Mouse (Mus musculus) limb, embryonic 11.5 days (tissue): ENCODE measurements around the gene Galnt14. TPM values are rescaled to one million over a fixed set of nuclear protein-coding genes. Genes with fewer than 3 reads are reported as not detected.

Source experiments
- ATAC-seq: fragments of 200-750 bp; cut with Nextera tagmentation; 2 replicates; pipeline ENCODE4 v1.8.0; 2017; ENCODE audit warnings: low read depth; ENCODE audit not compliant: insufficient number of reproducible peaks, low FRiP score, low TSS enrichment
- DNase-seq: peaks from one replicate; pipeline ENCODE4 v3.0.0-alpha.2; 2015; ENCODE audit warnings: low spot score
- H3K27ac ChIP-seq: fragments of 300-500 bp; sonication (generic); replicated peaks from 2 replicates; pipeline ENCODE4 v1.5.1; 2014; ENCODE audit warnings: low read depth, mild to moderate bottlenecking, low read length
- H3K27me3 ChIP-seq: fragments of 300-500 bp; sonication (generic); 2 replicates; pipeline ENCODE4 v1.6.1; 2014; ENCODE audit warnings: mild to moderate bottlenecking, low read length, mixed read lengths; ENCODE audit not compliant: control insufficient read depth, insufficient read depth
- H3K36me3 ChIP-seq: fragments of 300-500 bp; sonication (generic); 2 replicates; pipeline ENCODE4 v1.6.1; 2014; ENCODE audit warnings: mild to moderate bottlenecking, low read length, moderate library complexity, mixed read lengths; ENCODE audit not compliant: control insufficient read depth, insufficient read depth
- H3K4me1 ChIP-seq: fragments of 300-500 bp; sonication (generic); 2 replicates; pipeline ENCODE4 v1.6.1; 2014; ENCODE audit warnings: low read length, mixed read lengths; ENCODE audit not compliant: control insufficient read depth, insufficient read depth
- H3K4me2 ChIP-seq: fragments of 300-500 bp; sonication (generic); 2 replicates; pipeline ENCODE4 v1.6.1; 2014; ENCODE audit warnings: low read depth, mild to moderate bottlenecking, moderate library complexity; ENCODE audit not compliant: severe bottlenecking
- H3K4me3 ChIP-seq: fragments of 300-500 bp; sonication (generic); 2 replicates; pipeline ENCODE4 v1.5.1; 2014; ENCODE audit warnings: low read depth, low read length
- H3K9ac ChIP-seq: fragments of 300-500 bp; sonication (generic); 2 replicates; pipeline ENCODE4 v1.6.1; 2014; ENCODE audit warnings: mild to moderate bottlenecking, low read length
- H3K9me3 ChIP-seq: fragments of 300-500 bp; sonication (generic); 2 replicates; pipeline ENCODE4 v1.6.1; 2016; ENCODE audit warnings: low read length; ENCODE audit not compliant: control insufficient read depth
- WGBS: fragments of 180-500 bp; shearing (Covaris S2); extraction: QIAGEN DNeasy Blood & Tissue Kit; methylation state at CpG from one replicate; pipeline ENCODE4 v1.1.7; 2014; 5-methylcytosine and 5-hydroxymethylcytosine counted together
- polyA plus RNA-seq: library from polyadenylated mRNA; unstranded; fragments of >200 nt; fragmentation: Nextera tagmentation; extraction: Ambion mirVana; gene quantifications from 2 replicates; pipeline ENCODE4 v1.2.1, GENCODE M21; 2014

The Galnt14 gene
- polyA plus RNA-seq, 1 experiment from 2014 or later, result 1.4 TPM

DNA sequence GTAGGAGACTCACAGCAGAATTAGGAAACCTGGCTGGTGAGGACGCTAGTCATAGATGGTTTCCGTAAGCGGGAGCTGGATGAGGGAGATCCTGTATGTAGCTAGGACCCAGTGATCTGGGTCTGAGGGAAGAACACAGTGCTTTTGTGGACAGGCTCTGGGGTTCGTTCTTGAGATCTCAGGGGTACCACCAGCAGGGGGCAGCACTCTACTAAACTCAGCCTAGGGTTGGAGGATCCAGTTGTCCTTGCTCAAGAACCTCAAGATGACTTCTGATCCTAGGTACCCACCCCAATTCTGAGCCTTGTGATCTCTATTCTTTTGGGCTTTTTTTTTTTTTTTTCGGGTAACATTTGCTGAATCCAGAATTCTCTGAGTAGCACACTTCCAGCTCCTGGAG lies 137.8 kb downstream of the Galnt14 start:
- Histone ChIP-seq H3K9ac (no peak overlapping the region), H3K4me1 (no peaks in the 10 kb centered on the region), H3K4me2 (no peak overlapping the region), H3K4me3 (no peak overlapping the region), H3K9me3 (no peaks in the 10 kb centered on the region), H3K36me3 (no peaks in the 10 kb centered on the region), H3K27me3 (no peaks in the 10 kb centered on the region), H3K27ac (no peak overlapping the region)
- DNase-seq (peak; percentile 65), ATAC-seq (no peak)
- 79% methylated on average over 5 of the region's 5 CpGs for WGBS

DNA sequence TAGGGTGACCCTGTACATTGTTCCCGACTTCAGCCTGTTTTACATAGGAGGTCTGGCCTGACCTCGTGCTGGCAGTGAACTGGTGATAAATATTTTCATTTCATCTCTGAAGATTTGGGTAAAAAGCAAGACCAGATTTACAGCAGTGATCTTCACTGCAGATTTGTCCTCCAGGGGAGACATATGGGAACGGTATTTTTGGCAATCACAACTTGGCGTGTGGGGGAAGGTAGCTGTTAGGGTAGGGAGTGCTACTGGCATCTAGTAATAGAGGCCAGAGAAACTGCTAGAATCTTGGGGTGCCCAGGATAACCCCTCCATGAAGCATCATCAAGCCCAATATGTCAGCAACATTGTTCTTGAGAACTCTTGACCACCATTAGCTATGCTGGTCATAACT lies 138.3 kb downstream of the Galnt14 start:
- no peaks in the 10 kb centered on the region for H3K36me3 ChIP-seq
- no peaks in the 10 kb centered on the region for H3K9me3 ChIP-seq
- 65% methylated on average over 4 of the region's 4 CpGs for WGBS
- no peaks in the 10 kb centered on the region for H3K4me1 ChIP-seq
- ATAC-seq, result no peak
- DNase-seq, result no peak
- H3K9ac ChIP-seq, result no peak overlapping the region
- no peaks in the 10 kb centered on the region for H3K27me3 ChIP-seq
- H3K4me2 ChIP-seq, result no peak overlapping the region
- no peak overlapping the region for H3K4me3 ChIP-seq
- no peak overlapping the region for H3K27ac ChIP-seq

DNA sequence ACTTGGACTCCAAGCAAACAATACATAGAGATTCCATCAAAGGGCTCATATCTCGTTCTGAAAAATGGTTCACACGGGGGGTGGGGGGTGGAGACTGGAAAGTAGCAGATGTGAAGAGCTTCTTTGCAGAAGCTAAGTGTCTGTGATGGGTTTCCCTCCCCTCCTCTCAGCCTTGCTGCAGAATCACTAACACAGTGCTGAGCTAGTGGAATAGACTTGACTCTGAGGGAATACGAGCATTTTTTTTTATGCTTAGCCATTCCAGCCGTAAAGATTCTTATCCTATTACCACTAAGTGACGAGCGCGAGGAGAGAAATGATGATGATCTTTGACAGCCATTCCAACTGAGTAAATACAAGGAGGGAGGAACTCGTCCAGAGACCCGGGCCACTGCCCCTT lies 142.0 kb downstream of the Galnt14 start:
- Histone ChIP-seq H3K36me3 (no peaks in the 10 kb centered on the region), H3K4me2 (no peak overlapping the region), H3K9ac (no peak overlapping the region), H3K4me3 (no peak overlapping the region), H3K27me3 (no peaks in the 10 kb centered on the region), H3K9me3 (no peaks in the 10 kb centered on the region), H3K27ac (no peak overlapping the region), H3K4me1 (no peaks in the 10 kb centered on the region)
- 80% methylated on average over 9 of the region's 9 CpGs for whole genome bisulfite sequencing
- no peak for ATAC-seq
- DNase-seq, result no peak

DNA sequence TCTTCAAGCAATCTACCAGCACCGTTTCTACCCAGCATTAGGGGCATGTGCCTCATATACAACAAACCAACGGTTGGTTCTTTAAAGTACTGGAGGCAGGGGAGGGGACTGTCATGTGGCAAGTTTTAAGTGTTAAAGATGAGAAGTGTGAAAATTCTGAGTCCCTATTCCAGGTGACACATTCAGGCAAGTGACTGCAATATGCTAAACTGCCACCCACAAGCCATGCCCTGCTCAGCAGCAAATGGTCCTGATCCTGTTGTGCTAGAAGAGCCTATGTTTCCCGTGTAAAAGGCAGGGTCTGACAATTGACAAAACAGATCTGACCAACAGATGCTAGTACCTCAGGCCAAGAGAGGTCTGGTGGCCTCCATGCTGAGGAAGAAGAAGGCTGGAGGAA lies 149.1 kb downstream of the Galnt14 start:
- H3K9me3 ChIP-seq, result no peaks in the 10 kb centered on the region
- H3K4me3 ChIP-seq, result no peak overlapping the region
- H3K4me1 ChIP-seq, result no peaks in the 10 kb centered on the region
- WGBS, result 43% methylated on average over 3 of the region's 3 CpGs
- DNase-seq (no peak), ATAC-seq (no peak)
- H3K9ac ChIP-seq, result no peak overlapping the region
- H3K4me2 ChIP-seq, result no peak overlapping the region
- no peak overlapping the region for H3K27ac ChIP-seq
- H3K27me3 ChIP-seq, result no peaks in the 10 kb centered on the region
- H3K36me3 ChIP-seq, result no peaks in the 10 kb centered on the region

DNA sequence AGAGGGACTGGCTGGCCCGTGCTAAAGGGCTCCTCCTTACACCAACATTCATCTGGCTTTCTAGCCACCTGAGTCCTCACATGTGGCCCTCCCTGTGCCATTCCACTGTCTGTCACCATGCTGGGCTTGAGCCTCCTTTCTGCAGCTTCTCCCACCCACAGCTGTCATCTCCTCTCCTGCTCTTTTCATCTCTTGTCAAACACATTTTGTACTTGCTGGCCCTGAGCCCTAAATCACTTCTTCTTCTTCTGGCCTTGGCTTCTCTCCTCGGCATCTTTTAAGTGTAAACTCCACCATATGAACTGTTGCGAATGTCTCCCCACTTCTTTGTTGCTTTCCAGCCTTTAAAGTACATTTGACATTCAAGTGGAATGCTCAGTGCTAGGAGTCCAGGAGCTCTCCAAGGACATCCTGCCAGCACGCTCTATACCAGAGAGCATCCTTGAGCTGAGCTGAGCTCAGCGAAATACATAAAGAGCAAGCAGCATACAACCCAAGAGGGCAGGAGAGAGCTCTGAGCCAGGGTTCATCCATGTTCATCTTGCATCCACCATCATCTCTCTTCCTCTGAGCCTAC lies 150.0 kb downstream of the Galnt14 start:
- no peak for ATAC-seq
- no peaks in the 10 kb centered on the region for H3K27me3 ChIP-seq
- H3K4me1 ChIP-seq, result no peaks in the 10 kb centered on the region
- H3K4me3 ChIP-seq, result no peak overlapping the region
- 76% methylated on average over 5 of the region's 5 CpGs for WGBS
- no peak overlapping the region for H3K27ac ChIP-seq
- no peak overlapping the region for H3K9ac ChIP-seq
- H3K36me3 ChIP-seq, result no peaks in the 10 kb centered on the region
- H3K4me2 ChIP-seq, result no peak overlapping the region
- no peaks in the 10 kb centered on the region for H3K9me3 ChIP-seq
- DNase-seq, result no peak

DNA sequence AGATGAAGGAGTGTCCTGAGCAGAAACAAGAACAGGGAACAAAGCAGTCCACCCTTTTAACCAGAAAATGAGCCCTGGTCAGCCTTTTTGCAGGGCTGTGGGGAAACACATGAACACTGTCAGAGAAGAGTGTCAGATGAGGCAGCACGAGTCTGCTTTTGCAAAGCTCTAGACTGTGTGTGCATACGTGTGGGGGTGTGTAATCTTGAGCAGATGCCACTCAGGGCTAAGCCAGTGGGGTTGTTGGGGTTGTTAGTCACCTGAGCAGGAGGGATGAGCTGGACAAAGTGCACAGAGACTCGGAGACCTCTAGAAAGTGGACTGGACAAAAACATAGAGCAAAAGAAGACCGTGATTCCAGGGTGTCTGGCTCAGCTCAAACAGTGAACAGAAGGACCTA lies 150.8 kb downstream of the Galnt14 start:
- Histone ChIP-seq H3K27me3 (no peaks in the 10 kb centered on the region), H3K36me3 (no peaks in the 10 kb centered on the region), H3K27ac (no peak overlapping the region), H3K9me3 (no peaks in the 10 kb centered on the region), H3K4me1 (no peaks in the 10 kb centered on the region), H3K4me2 (no peak overlapping the region), H3K4me3 (no peak overlapping the region), H3K9ac (no peak overlapping the region)
- DNase-seq (no peak), ATAC-seq (no peak)
- 74% methylated on average over 4 of the region's 4 CpGs for WGBS

DNA sequence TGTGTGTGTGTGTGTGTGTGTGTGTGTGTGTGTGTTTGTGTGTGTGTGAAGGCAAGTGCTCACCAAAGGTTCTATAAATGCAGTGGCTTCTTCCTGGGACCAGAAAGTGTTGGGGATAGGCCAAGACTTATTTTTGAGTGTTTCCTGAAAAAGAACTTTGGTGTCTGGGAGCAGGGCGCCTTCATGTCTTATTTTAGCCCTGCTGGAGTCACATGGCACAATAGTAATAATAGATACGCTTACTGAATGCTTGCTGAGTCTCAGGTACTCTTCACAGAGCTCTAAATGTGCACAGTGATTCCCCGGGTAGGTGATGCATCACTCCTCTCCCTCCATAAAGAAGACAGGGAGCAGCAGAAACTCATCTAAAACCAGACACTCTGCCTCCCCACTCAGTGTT lies 153.2 kb downstream of the Galnt14 start:
- H3K9ac ChIP-seq, result no peak overlapping the region
- no peak for DNase-seq
- no peak for ATAC-seq
- H3K4me1 ChIP-seq, result no peaks in the 10 kb centered on the region
- H3K36me3 ChIP-seq, result no peaks in the 10 kb centered on the region
- 85% methylated on average over 3 of the region's 3 CpGs for WGBS
- H3K27me3 ChIP-seq, result no peaks in the 10 kb centered on the region
- H3K27ac ChIP-seq, result no peak overlapping the region
- H3K4me3 ChIP-seq, result no peak overlapping the region
- no peak overlapping the region for H3K4me2 ChIP-seq
- no peaks in the 10 kb centered on the region for H3K9me3 ChIP-seq

DNA sequence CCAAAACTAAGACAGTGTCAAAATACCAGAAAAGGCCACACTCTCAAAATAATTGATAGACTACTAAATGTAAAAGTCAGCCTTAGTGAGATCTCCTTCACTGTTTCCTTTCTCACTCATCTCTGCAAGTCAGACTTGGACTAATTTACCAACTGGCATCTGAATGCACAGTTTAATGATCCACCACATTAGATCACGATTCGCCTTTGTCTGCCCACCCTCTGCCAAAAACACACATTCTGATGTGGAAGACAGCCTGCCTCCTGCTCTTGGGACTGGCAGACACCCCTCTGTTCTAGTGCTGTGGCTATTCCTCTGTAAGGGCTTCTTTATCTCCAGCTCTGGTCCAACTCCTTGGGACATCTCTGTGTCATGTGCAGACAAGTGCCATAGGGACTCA lies 153.8 kb downstream of the Galnt14 start:
- no peak overlapping the region for H3K9ac ChIP-seq
- no peaks in the 10 kb centered on the region for H3K4me1 ChIP-seq
- no peak overlapping the region for H3K4me3 ChIP-seq
- H3K36me3 ChIP-seq, result no peaks in the 10 kb centered on the region
- DNase-seq, result no peak
- H3K27ac ChIP-seq, result no peak overlapping the region
- no peak for ATAC-seq
- 97% methylated on average over 2 of the region's 2 CpGs for WGBS
- no peaks in the 10 kb centered on the region for H3K27me3 ChIP-seq
- H3K9me3 ChIP-seq, result no peaks in the 10 kb centered on the region
- H3K4me2 ChIP-seq, result no peak overlapping the region

DNA sequence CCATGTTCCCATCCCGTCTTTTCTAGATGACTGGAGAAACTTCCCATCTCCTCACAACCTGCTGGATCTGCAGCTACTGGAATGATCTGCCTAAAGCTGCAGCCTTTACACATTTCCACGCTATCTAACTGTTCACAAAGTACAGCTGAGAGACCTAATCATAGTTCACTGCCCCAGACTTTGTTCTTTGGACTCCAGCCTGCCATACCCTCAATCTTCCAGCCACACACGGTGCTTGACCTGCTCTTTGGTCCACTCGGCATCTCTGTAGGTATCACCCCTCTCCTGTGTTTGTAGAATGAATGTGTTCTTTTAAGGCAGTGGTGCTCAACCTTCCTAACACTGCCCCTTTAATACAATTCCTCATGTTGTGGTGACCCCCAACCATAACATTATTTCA lies 155.6 kb downstream of the Galnt14 start:
- WGBS, result 88% methylated on average over 4 of the region's 4 CpGs

More for the DNA sequence above, 155.6 kb downstream of the Galnt14 start:
- H3K4me1 ChIP-seq, result no peaks in the 10 kb centered on the region
- no peaks in the 10 kb centered on the region for H3K36me3 ChIP-seq
- no peak overlapping the region for H3K9ac ChIP-seq
- no peaks in the 10 kb centered on the region for H3K27me3 ChIP-seq
- no peak overlapping the region for H3K27ac ChIP-seq
- no peak overlapping the region for H3K4me2 ChIP-seq
- H3K9me3 ChIP-seq, result no peaks in the 10 kb centered on the region
- ATAC-seq (no peak), DNase-seq (no peak)
- no peak overlapping the region for H3K4me3 ChIP-seq
